28 mouse cellular contexts compared by ENCODE assay signal in genomic region chr7:52056274-52056673, GRCm38 (mm10). TPM values are rescaled to one million over a fixed set of nuclear protein-coding genes. Genes with fewer than 3 reads are reported as not detected.
DNase-seq lines count a peak whose midpoint lies in the region; ATAC-seq lines count a peak whose summit lies in the region.
"Had no signal": no experiment of that assay in that cellular context is flagged by ENCODE, and none has a peak within 500 bp of the region (broad histone marks: within the 10 kb centered on the region; RNA-seq: fewer than 3 reads in every experiment).

No protein-coding gene starts in this region.

- no peaks in the 10 kb centered on the region for H3K4me1 ChIP-seq in forebrain, embryonic 12.5 days
- H3K4me1 ChIP-seq in forebrain, embryonic 10.5 days: no peaks in the 10 kb centered on the region
- H3K4me1 ChIP-seq in midbrain, embryonic 12.5 days: no peaks in the 10 kb centered on the region
- no peaks in the 10 kb centered on the region for H3K4me1 ChIP-seq in midbrain, embryonic 10.5 days
- H3K4me1 ChIP-seq in forebrain, embryonic 16.5 days (replicated peaks; ENCODE audit: control insufficient read depth, insufficient read depth, low read length): 0 out of 2 replicates have a peak, but pooled peaks cover 3% of the 10 kb centered on the region
- no peaks in the 10 kb centered on the region for H3K4me1 ChIP-seq in neural tube, embryonic 14.5 days (ENCODE audit: control insufficient read depth, insufficient read depth, low read length)
- no peaks in the 10 kb centered on the region for H3K4me1 ChIP-seq in kidney, embryonic 14.5 days (ENCODE audit: control insufficient read depth, insufficient read depth, low read length)
- H3K4me1 ChIP-seq: embryonic facial prominence, embryonic 15.5 days; hindbrain, embryonic 15.5 days; kidney, embryonic 15.5 days; liver, embryonic 13.5 days; megakaryocyte, embryonic 14.5 days had no signal

- peak overlapping the region; percentile 59; the same call in 1 of the 2 replicates for H3K27ac ChIP-seq in forebrain, embryonic 12.5 days
- no peak overlapping the region for H3K27ac ChIP-seq in forebrain, embryonic 10.5 days
- no peak overlapping the region for H3K27ac ChIP-seq in midbrain, embryonic 12.5 days (replicated peaks)
- no peak overlapping the region for H3K27ac ChIP-seq in midbrain, embryonic 10.5 days (replicated peaks)
- 0 out of 2 replicates have a peak overlapping the region, but pooled peaks have one; percentile 59 for H3K27ac ChIP-seq in forebrain, embryonic 16.5 days (ENCODE audit: low read length)
- no peak overlapping the region for H3K27ac ChIP-seq in neural tube, embryonic 14.5 days (ENCODE audit: low read depth, low read length)
- H3K27ac ChIP-seq in kidney, embryonic 14.5 days (ENCODE audit: low read depth, low read length): no peak overlapping the region
- H3K27ac ChIP-seq: embryonic facial prominence, embryonic 15.5 days; hindbrain, embryonic 15.5 days; kidney, embryonic 15.5 days; left cerebral cortex, adult 2 months; liver, embryonic 13.5 days had no signal

- 60% methylated on average over 4 of the region's 4 CpGs for WGBS in forebrain, embryonic 12.5 days
- 70% methylated on average over 4 of the region's 4 CpGs for WGBS in forebrain, embryonic 10.5 days
- WGBS in midbrain, embryonic 12.5 days: 66% methylated on average over 4 of the region's 4 CpGs
- WGBS in midbrain, embryonic 10.5 days: 73% methylated on average over 4 of the region's 4 CpGs
- 39% methylated on average over 4 of the region's 4 CpGs for WGBS in forebrain, embryonic 16.5 days
- 35% methylated on average over 4 of the region's 4 CpGs for WGBS in neural tube, embryonic 14.5 days
- 74% methylated on average over 4 of the region's 4 CpGs for WGBS in kidney, embryonic 14.5 days

- no peaks in the 10 kb centered on the region for H3K36me3 ChIP-seq in forebrain, embryonic 12.5 days (replicated peaks)
- no peaks in the 10 kb centered on the region for H3K36me3 ChIP-seq in forebrain, embryonic 10.5 days (replicated peaks)
- no peaks in the 10 kb centered on the region for H3K36me3 ChIP-seq in midbrain, embryonic 12.5 days
- H3K36me3 ChIP-seq in midbrain, embryonic 10.5 days: no peaks in the 10 kb centered on the region
- no peaks in the 10 kb centered on the region for H3K36me3 ChIP-seq in forebrain, embryonic 16.5 days (ENCODE audit: control insufficient read depth, insufficient read depth)
- no peaks in the 10 kb centered on the region for H3K36me3 ChIP-seq in neural tube, embryonic 14.5 days (ENCODE audit: control insufficient read depth, insufficient read depth, low read length)
- no peaks in the 10 kb centered on the region for H3K36me3 ChIP-seq in kidney, embryonic 14.5 days (ENCODE audit: control insufficient read depth, insufficient read depth, low read length)
- H3K36me3 ChIP-seq: embryonic facial prominence, embryonic 15.5 days; hindbrain, embryonic 15.5 days; kidney, embryonic 15.5 days; liver, embryonic 13.5 days had no signal

- no peaks in the 10 kb centered on the region for H3K27me3 ChIP-seq in forebrain, embryonic 12.5 days
- H3K27me3 ChIP-seq in forebrain, embryonic 10.5 days (ENCODE audit: poor library complexity, severe bottlenecking): no peaks in the 10 kb centered on the region
- H3K27me3 ChIP-seq in midbrain, embryonic 12.5 days: no peaks in the 10 kb centered on the region
- no peaks in the 10 kb centered on the region for H3K27me3 ChIP-seq in midbrain, embryonic 10.5 days (ENCODE audit: low read depth, poor library complexity, severe bottlenecking)
- no peaks in the 10 kb centered on the region for H3K27me3 ChIP-seq in forebrain, embryonic 16.5 days (replicated peaks; ENCODE audit: control insufficient read depth, insufficient read depth, low read length)
- no peaks in the 10 kb centered on the region for H3K27me3 ChIP-seq in neural tube, embryonic 14.5 days (ENCODE audit: control insufficient read depth, insufficient read depth, low read length)
- no peaks in the 10 kb centered on the region for H3K27me3 ChIP-seq in kidney, embryonic 14.5 days (ENCODE audit: control insufficient read depth, insufficient read depth, low read length)
- H3K27me3 ChIP-seq: embryonic facial prominence, embryonic 15.5 days; hindbrain, embryonic 15.5 days; kidney, embryonic 15.5 days; liver, embryonic 13.5 days; megakaryocyte, embryonic 14.5 days had no signal

- no peak overlapping the region for H3K9ac ChIP-seq in forebrain, embryonic 12.5 days
- no peak overlapping the region for H3K9ac ChIP-seq in midbrain, embryonic 12.5 days (replicated peaks)
- no peak overlapping the region for H3K9ac ChIP-seq in forebrain, embryonic 16.5 days (replicated peaks; ENCODE audit: low read depth, low read length)
- H3K9ac ChIP-seq in neural tube, embryonic 14.5 days (replicated peaks; ENCODE audit: low read depth, low read length): no peak overlapping the region
- H3K9ac ChIP-seq in kidney, embryonic 14.5 days (ENCODE audit: low read depth, low read length): no peak overlapping the region
- H3K9ac ChIP-seq: embryonic facial prominence, embryonic 15.5 days; hindbrain, embryonic 15.5 days; kidney, embryonic 15.5 days; liver, embryonic 13.5 days had no signal

- H3K4me3 ChIP-seq in forebrain, embryonic 12.5 days (replicated peaks): no peak overlapping the region
- no peak overlapping the region for H3K4me3 ChIP-seq in forebrain, embryonic 10.5 days
- H3K4me3 ChIP-seq in midbrain, embryonic 12.5 days: no peak overlapping the region
- H3K4me3 ChIP-seq in midbrain, embryonic 10.5 days: no peak overlapping the region
- no peak overlapping the region for H3K4me3 ChIP-seq in forebrain, embryonic 16.5 days (replicated peaks; ENCODE audit: low read length)
- H3K4me3 ChIP-seq in neural tube, embryonic 14.5 days (ENCODE audit: low read depth, low read length): no peak overlapping the region
- no peak overlapping the region for H3K4me3 ChIP-seq in kidney, embryonic 14.5 days (ENCODE audit: low read length)
- H3K4me3 ChIP-seq: embryonic facial prominence, embryonic 15.5 days; hindbrain, embryonic 15.5 days; kidney, embryonic 15.5 days; left cerebral cortex, adult 2 months; liver, embryonic 13.5 days; megakaryocyte, embryonic 14.5 days had no signal

- H3K4me2 ChIP-seq in forebrain, embryonic 12.5 days: no peak overlapping the region
- no peak overlapping the region for H3K4me2 ChIP-seq in midbrain, embryonic 12.5 days (replicated peaks)
- H3K4me2 ChIP-seq in forebrain, embryonic 16.5 days (ENCODE audit: low read length): no peak overlapping the region
- H3K4me2 ChIP-seq in neural tube, embryonic 14.5 days (ENCODE audit: low read depth, low read length): no peak overlapping the region
- H3K4me2 ChIP-seq in kidney, embryonic 14.5 days (replicated peaks; ENCODE audit: low read depth, low read length): no peak overlapping the region
- H3K4me2 ChIP-seq: embryonic facial prominence, embryonic 15.5 days; heart, embryonic 11.5 days; hindbrain, embryonic 15.5 days; kidney, embryonic 15.5 days; liver, embryonic 13.5 days had no signal

- H3K9me3 ChIP-seq in forebrain, embryonic 12.5 days: no peaks in the 10 kb centered on the region
- no peaks in the 10 kb centered on the region for H3K9me3 ChIP-seq in forebrain, embryonic 10.5 days
- H3K9me3 ChIP-seq in midbrain, embryonic 12.5 days: no peaks in the 10 kb centered on the region
- no peaks in the 10 kb centered on the region for H3K9me3 ChIP-seq in midbrain, embryonic 10.5 days (replicated peaks)
- no peaks in the 10 kb centered on the region for H3K9me3 ChIP-seq in forebrain, embryonic 16.5 days (ENCODE audit: control insufficient read depth, low read length)
- no peaks in the 10 kb centered on the region for H3K9me3 ChIP-seq in neural tube, embryonic 14.5 days (ENCODE audit: control insufficient read depth, low read length)
- H3K9me3 ChIP-seq in kidney, embryonic 14.5 days (ENCODE audit: control insufficient read depth, low read length): no peaks in the 10 kb centered on the region
- H3K9me3 ChIP-seq: embryonic facial prominence, embryonic 15.5 days; hindbrain, embryonic 15.5 days; kidney, embryonic 15.5 days; liver, embryonic 13.5 days; megakaryocyte, embryonic 14.5 days had no signal

- no peak for DNase-seq in forebrain, embryonic 10.5 days (ENCODE audit: extremely low spot score, low spot score)
- DNase-seq in midbrain, embryonic 10.5 days (ENCODE audit: low spot score): no peak
- DNase-seq: adrenal gland, postnatal 14 days; cerebellum, adult 9-10 months; gastrocnemius, postnatal 10 days; layer of hippocampus, adult 9-11 months; liver, embryonic 13.5 days; lung, adult 2 months; lung, postnatal 36 days; right cerebral cortex, postnatal 25 days; spleen, adult 18-20 months had no signal

- ATAC-seq in forebrain, embryonic 12.5 days (ENCODE audit: low FRiP score): peak; percentile 86
- peak; percentile 54; the same call in 1 of the 2 replicates for ATAC-seq in midbrain, embryonic 12.5 days (ENCODE audit: low FRiP score, low read depth)
- ATAC-seq in forebrain, embryonic 16.5 days: peak; percentile 53
- ATAC-seq in neural tube, embryonic 14.5 days (ENCODE audit: low read depth): peak; percentile 83
- no peak for ATAC-seq in activated CD4-positive, CD25-positive, alpha-beta regulatory T cell, adult 4 months
- no peak for ATAC-seq in kidney, embryonic 14.5 days (ENCODE audit: low FRiP score, low TSS enrichment)
- ATAC-seq: intestine, embryonic 16.5 days had no signal

RNA-seq across cellular contexts. Expression of gene 1700015G11Rik, which starts 40.7 kb away (rescaled TPM):
- polyA plus RNA-seq in forebrain, embryonic 12.5 days (2016; fragmentation: Nextera tagmentation; extraction: Ambion mirVana): not detected in 2 replicates
- polyA plus RNA-seq in forebrain, embryonic 10.5 days (2016; fragmentation: Nextera tagmentation; extraction: Ambion mirVana): not detected in 2 replicates
- polyA plus RNA-seq in midbrain, embryonic 12.5 days (2016; fragmentation: Nextera tagmentation; extraction: Ambion mirVana): not detected in 2 replicates
- polyA plus RNA-seq in midbrain, embryonic 10.5 days (2016; fragmentation: Nextera tagmentation; extraction: Ambion mirVana): not detected in 2 replicates
- polyA plus RNA-seq in forebrain, embryonic 16.5 days (2015; fragmentation: Nextera tagmentation; extraction: Ambion mirVana): not detected in 2 replicates
- polyA plus RNA-seq in neural tube, embryonic 14.5 days (2014; fragmentation: Nextera tagmentation; extraction: Ambion mirVana): not detected in 2 replicates
- not detected for polyA plus RNA-seq in activated CD4-positive, CD25-positive, alpha-beta regulatory T cell, adult 4 months (2017; shearing (Covaris generic))
- polyA plus RNA-seq in kidney, embryonic 14.5 days (2014; fragmentation: Nextera tagmentation; extraction: Ambion mirVana): not detected in 2 replicates
- polyA plus RNA-seq: embryonic facial prominence, embryonic 15.5 days; heart, embryonic 11.5 days; heart, postnatal 0 days; hindbrain, embryonic 15.5 days; intestine, embryonic 16.5 days; kidney, embryonic 15.5 days; large intestine, adult 2 months; limb, embryonic 14.5 days; liver, embryonic 13.5 days; lung, adult 2 months; thymus, postnatal 0 days had no signal

RNA-seq across cellular contexts. Expression of gene Svip, which starts 50.5 kb away (rescaled TPM):
- 19.1 and 21.1 TPM in 2 replicates for polyA plus RNA-seq in forebrain, embryonic 12.5 days (2016; fragmentation: Nextera tagmentation; extraction: Ambion mirVana)
- 9.2 and 9.9 TPM in 2 replicates for polyA plus RNA-seq in forebrain, embryonic 10.5 days (2016; fragmentation: Nextera tagmentation; extraction: Ambion mirVana)
- polyA plus RNA-seq in midbrain, embryonic 12.5 days (2016; fragmentation: Nextera tagmentation; extraction: Ambion mirVana): 15.8 and 16.5 TPM in 2 replicates
- polyA plus RNA-seq in midbrain, embryonic 10.5 days (2016; fragmentation: Nextera tagmentation; extraction: Ambion mirVana): 7.0 and 10.0 TPM in 2 replicates
- polyA plus RNA-seq in forebrain, embryonic 16.5 days (2015; fragmentation: Nextera tagmentation; extraction: Ambion mirVana): 26.6 and 27.5 TPM in 2 replicates
- 25.9 and 28.0 TPM in 2 replicates for polyA plus RNA-seq in neural tube, embryonic 14.5 days (2014; fragmentation: Nextera tagmentation; extraction: Ambion mirVana)
- under 1 TPM; 0.57 to 0.63 TPM for polyA plus RNA-seq in activated CD4-positive, CD25-positive, alpha-beta regulatory T cell, adult 4 months (2017; shearing (Covaris generic))
- polyA plus RNA-seq in kidney, embryonic 14.5 days (2014; fragmentation: Nextera tagmentation; extraction: Ambion mirVana): 7.5 and 10.7 TPM in 2 replicates

Comparison
In these comparisons a context has a peak if more than half of its experiments do, and no peak if none do; other contexts are left out.
1. H3K27ac ChIP-seq: peak in forebrain, embryonic 12.5 days (single experiment) and forebrain, embryonic 16.5 days (single experiment); none in forebrain, embryonic 10.5 days (single experiment), midbrain, embryonic 12.5 days (single experiment), midbrain, embryonic 10.5 days (single experiment), neural tube, embryonic 14.5 days (single experiment) and kidney, embryonic 14.5 days (single experiment).
2. ATAC-seq: peak in forebrain, embryonic 12.5 days (single experiment), midbrain, embryonic 12.5 days (single experiment), forebrain, embryonic 16.5 days (single experiment) and neural tube, embryonic 14.5 days (single experiment); none in activated CD4-positive, CD25-positive, alpha-beta regulatory T cell, adult 4 months (single experiment) and kidney, embryonic 14.5 days (single experiment).